Comparison of ENCODE assay signal across 28 mouse cellular contexts in the genomic region with DNA sequence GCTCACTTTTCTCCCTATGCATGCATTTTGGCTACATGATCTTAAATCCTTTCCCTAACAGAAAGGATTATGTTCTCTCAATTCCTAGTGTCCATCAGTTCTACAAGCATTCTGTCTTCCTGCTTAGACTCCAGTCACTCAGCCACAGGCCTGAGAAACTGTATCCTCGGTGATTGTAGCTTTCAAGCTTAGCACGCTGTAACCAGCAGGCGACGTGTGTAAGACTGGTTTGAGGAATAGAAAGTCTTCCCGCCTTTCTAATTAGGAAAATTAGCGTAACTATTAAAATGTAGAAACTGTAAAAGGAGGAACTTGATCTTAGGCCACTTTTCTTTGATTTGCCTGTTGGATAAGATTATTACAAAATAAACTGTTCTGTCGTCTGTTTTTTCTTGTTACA. TPM values are rescaled to one million over a fixed set of nuclear protein-coding genes. Genes with fewer than 3 reads are reported as not detected.
DNase-seq lines count a peak whose midpoint lies in the region; ATAC-seq lines count a peak whose summit lies in the region.
"Had no signal": no experiment of that assay in that cellular context is flagged by ENCODE, and none has a peak within 500 bp of the region (broad histone marks: within the 10 kb centered on the region; RNA-seq: fewer than 3 reads in every experiment).

No protein-coding gene starts in this region.

- intact Hi-C loops in heart, postnatal 10 days (cut with DNase I), result no loop called here

- no peaks in the 10 kb centered on the region for H3K9me3 ChIP-seq in heart, embryonic 16.5 days (replicated peaks; ENCODE audit: control insufficient read depth, low read length)
- no peaks in the 10 kb centered on the region for H3K9me3 ChIP-seq in midbrain, embryonic 14.5 days (ENCODE audit: control insufficient read depth, low read length)
- H3K9me3 ChIP-seq in midbrain, embryonic 16.5 days (replicated peaks; ENCODE audit: control insufficient read depth, low read length, poor library complexity, severe bottlenecking), result no peaks in the 10 kb centered on the region
- H3K9me3 ChIP-seq: forebrain, embryonic 10.5 days; hindbrain, embryonic 13.5 days; lung, embryonic 15.5 days; midbrain, embryonic 12.5 days; neural tube, embryonic 12.5 days had no signal

- H3K27me3 ChIP-seq in heart, embryonic 16.5 days (ENCODE audit: control insufficient read depth, insufficient read depth, low read length), result no peaks in the 10 kb centered on the region
- no peaks in the 10 kb centered on the region for H3K27me3 ChIP-seq in midbrain, embryonic 14.5 days (ENCODE audit: control insufficient read depth, insufficient read depth, low read length)
- H3K27me3 ChIP-seq in midbrain, embryonic 16.5 days (ENCODE audit: control insufficient read depth, insufficient read depth, low read depth, low read length), result no peaks in the 10 kb centered on the region
- H3K27me3 ChIP-seq in splenic B cell, adult 2 months (ENCODE audit: control insufficient read depth, insufficient read depth, low read length, poor library complexity, severe bottlenecking), result no peaks in the 10 kb centered on the region
- H3K27me3 ChIP-seq: hindbrain, embryonic 13.5 days; lung, embryonic 15.5 days; midbrain, embryonic 12.5 days; neural tube, embryonic 12.5 days had no signal

- H3K4me1 ChIP-seq in heart, embryonic 16.5 days (ENCODE audit: control insufficient read depth, insufficient read depth, low read length), result peaks cover 47% of the 10 kb centered on the region
- H3K4me1 ChIP-seq in midbrain, embryonic 14.5 days (ENCODE audit: control insufficient read depth, insufficient read depth, low read length), result peaks cover 15% of the 10 kb centered on the region; the same call in 1 of the 2 replicates
- peaks cover 30% of the 10 kb centered on the region for H3K4me1 ChIP-seq in midbrain, embryonic 16.5 days (ENCODE audit: control insufficient read depth, insufficient read depth, low read length)

- WGBS in heart, embryonic 16.5 days, result 79% methylated on average over 7 of the region's 7 CpGs
- 74% methylated on average over 7 of the region's 7 CpGs for WGBS in midbrain, embryonic 14.5 days
- WGBS in midbrain, embryonic 16.5 days, result 78% methylated on average over 7 of the region's 7 CpGs

- no peak overlapping the region for H3K4me3 ChIP-seq in heart, embryonic 16.5 days (ENCODE audit: low read length)
- no peak overlapping the region for H3K4me3 ChIP-seq in midbrain, embryonic 14.5 days (replicated peaks; ENCODE audit: low read depth, low read length)
- no peak overlapping the region for H3K4me3 ChIP-seq in midbrain, embryonic 16.5 days (ENCODE audit: low read depth, low read length)
- H3K4me3 ChIP-seq: forebrain, embryonic 10.5 days; hindbrain, embryonic 13.5 days; lung, embryonic 15.5 days; midbrain, embryonic 12.5 days; neural tube, embryonic 12.5 days had no signal

- no peak for DNase-seq in heart, postnatal 10 days
- peak; percentile 20 for DNase-seq in midbrain, embryonic 14.5 days
- DNase-seq in splenic B cell, adult 2 months (ENCODE audit: low read depth, low spot score), result peak; percentile 52
- DNase-seq in thymus, postnatal 25 days, result no peak
- DNase-seq in T-cell, adult 2 months (ENCODE audit: low spot score), result no peak
- DNase-seq: adrenal gland, postnatal 14 days; cerebellum, adult 9-10 months; gastrocnemius, postnatal 10 days; heart, adult 11 months; heart, postnatal 36 days; kidney, adult 18-20 months; layer of hippocampus, adult 9-11 months; left cerebral cortex, postnatal 4 days; right cerebral cortex, adult 18-20 months; thymus, postnatal 14 days had no signal

- ATAC-seq in heart, embryonic 16.5 days (replicated peaks; ENCODE audit: extremely low read depth, insufficient read depth, low FRiP score), result no peak
- ATAC-seq in midbrain, embryonic 14.5 days (ENCODE audit: low FRiP score, low TSS enrichment), result no peak
- ATAC-seq in midbrain, embryonic 16.5 days, result no peak
- peak; percentile 62 for ATAC-seq in granulocyte monocyte progenitor cell, adult 5-6 weeks (replicated peaks; ENCODE audit: poor library complexity, severe bottlenecking)
- ATAC-seq: forebrain, embryonic 16.5 days had no signal

- H3K4me2 ChIP-seq in heart, embryonic 16.5 days (ENCODE audit: low read depth, low read length), result no peak overlapping the region
- H3K4me2 ChIP-seq in midbrain, embryonic 14.5 days (ENCODE audit: low read length), result no peak overlapping the region
- no peak overlapping the region for H3K4me2 ChIP-seq in midbrain, embryonic 16.5 days (ENCODE audit: low read length)
- H3K4me2 ChIP-seq: heart, embryonic 11.5 days; hindbrain, embryonic 13.5 days; liver, embryonic 11.5 days; lung, embryonic 15.5 days; midbrain, embryonic 12.5 days; neural tube, embryonic 12.5 days had no signal

- H3K9ac ChIP-seq in heart, embryonic 16.5 days (ENCODE audit: low read length), result no peak overlapping the region
- no peak overlapping the region for H3K9ac ChIP-seq in midbrain, embryonic 14.5 days (replicated peaks; ENCODE audit: low read length)
- H3K9ac ChIP-seq in midbrain, embryonic 16.5 days (ENCODE audit: low read depth, low read length), result no peak overlapping the region
- H3K9ac ChIP-seq: hindbrain, embryonic 13.5 days; lung, embryonic 15.5 days; midbrain, embryonic 12.5 days; neural tube, embryonic 12.5 days had no signal

- H3K36me3 ChIP-seq in heart, embryonic 16.5 days (ENCODE audit: control insufficient read depth, insufficient read depth), result no peaks in the 10 kb centered on the region; the same call in 1 of the 2 replicates
- H3K36me3 ChIP-seq in midbrain, embryonic 14.5 days (ENCODE audit: control insufficient read depth, insufficient read depth, low read length), result no peaks in the 10 kb centered on the region
- no peaks in the 10 kb centered on the region for H3K36me3 ChIP-seq in midbrain, embryonic 16.5 days (ENCODE audit: control insufficient read depth, insufficient read depth, low read length)
- H3K36me3 ChIP-seq in splenic B cell, adult 2 months (ENCODE audit: control insufficient read depth, insufficient read depth, low read length, poor library complexity, severe bottlenecking), result no peaks in the 10 kb centered on the region
- H3K36me3 ChIP-seq: lung, embryonic 15.5 days; midbrain, embryonic 12.5 days; neural tube, embryonic 12.5 days had no signal

- peak overlapping the region; percentile 42; the same call in 1 of the 2 replicates for H3K27ac ChIP-seq in heart, embryonic 16.5 days (ENCODE audit: low read length)
- H3K27ac ChIP-seq in midbrain, embryonic 14.5 days (replicated peaks; ENCODE audit: low read depth, low read length), result no peak overlapping the region
- no peak overlapping the region for H3K27ac ChIP-seq in midbrain, embryonic 16.5 days (ENCODE audit: low read length)
- H3K27ac ChIP-seq: forebrain, embryonic 10.5 days; hindbrain, embryonic 13.5 days; kidney, postnatal 0 days; lung, embryonic 15.5 days; macrophage; midbrain, embryonic 12.5 days; neural tube, embryonic 12.5 days had no signal

RNA-seq across cellular contexts. Expression of a gene that starts 9.5 kb away (rescaled TPM):
- 10.8 and 11.5 TPM in 2 replicates for polyA plus RNA-seq in heart, embryonic 16.5 days (2015; fragmentation: Nextera tagmentation; extraction: Ambion mirVana)
- 10 to 100 TPM; 37.6 to 37.9 TPM for total RNA-seq in heart, postnatal 10 days (2021)
- 14.0 and 16.0 TPM in 2 replicates for polyA plus RNA-seq in midbrain, embryonic 14.5 days (2014; fragmentation: Nextera tagmentation; extraction: Ambion mirVana)
- polyA plus RNA-seq in midbrain, embryonic 16.5 days (2015; fragmentation: Nextera tagmentation; extraction: Ambion mirVana), result 8.8 and 9.9 TPM in 2 replicates
- 41.8 and 47.6 TPM in 2 replicates for total RNA-seq in granulocyte monocyte progenitor cell, adult 5-6 weeks (2014; fragmentation: Nextera tagmentation)
- 69.2 and 79.4 TPM in 2 replicates for total RNA-seq in granulocyte monocyte progenitor cell, adult 5-6 weeks (2017)

RNA-seq across cellular contexts. Expression of a gene that starts 39.3 kb away (rescaled TPM):
- polyA plus RNA-seq in heart, embryonic 16.5 days (2015; fragmentation: Nextera tagmentation; extraction: Ambion mirVana), result 67.0 and 75.8 TPM in 2 replicates
- 10 to 100 TPM; 27.0 to 31.2 TPM for total RNA-seq in heart, postnatal 10 days (2021)
- 78.3 and 79.9 TPM in 2 replicates for polyA plus RNA-seq in midbrain, embryonic 14.5 days (2014; fragmentation: Nextera tagmentation; extraction: Ambion mirVana)
- 87.3 and 89.6 TPM in 2 replicates for polyA plus RNA-seq in midbrain, embryonic 16.5 days (2015; fragmentation: Nextera tagmentation; extraction: Ambion mirVana)
- 113 and 129 TPM in 2 replicates for total RNA-seq in granulocyte monocyte progenitor cell, adult 5-6 weeks (2014; fragmentation: Nextera tagmentation)
- total RNA-seq in granulocyte monocyte progenitor cell, adult 5-6 weeks (2017), result 155 and 185 TPM in 2 replicates

RNA-seq across cellular contexts. Expression of a gene that starts 60.0 kb away (rescaled TPM):
- 89.4 and 99.8 TPM in 2 replicates for polyA plus RNA-seq in heart, embryonic 16.5 days (2015; fragmentation: Nextera tagmentation; extraction: Ambion mirVana)
- 10 to 100 TPM; 27.0 to 29.2 TPM for total RNA-seq in heart, postnatal 10 days (2021)
- polyA plus RNA-seq in midbrain, embryonic 14.5 days (2014; fragmentation: Nextera tagmentation; extraction: Ambion mirVana), result 144 and 154 TPM in 2 replicates
- polyA plus RNA-seq in midbrain, embryonic 16.5 days (2015; fragmentation: Nextera tagmentation; extraction: Ambion mirVana), result 131 and 133 TPM in 2 replicates
- total RNA-seq in granulocyte monocyte progenitor cell, adult 5-6 weeks (2014; fragmentation: Nextera tagmentation), result 137 and 142 TPM in 2 replicates
- 132 and 144 TPM in 2 replicates for total RNA-seq in granulocyte monocyte progenitor cell, adult 5-6 weeks (2017)

Comparison
In these comparisons a context has a peak if more than half of its experiments do, and no peak if none do; other contexts are left out.
1. DNase-seq: peak in midbrain, embryonic 14.5 days (single experiment) and splenic B cell, adult 2 months (single experiment); none in heart, postnatal 10 days (0 of 2), thymus, postnatal 25 days (single experiment) and T-cell, adult 2 months (single experiment).